Mouse (Mus musculus) 3134 (cell line): ENCODE results near the gene Ndrg2.

ENCODE experiments used
- DNase-seq: peaks from one replicate; pipeline ENCODE4 v3.0.0-alpha.2; 2011; ENCODE audit warnings: low spot score; ENCODE audit not compliant: insufficient read length; ENCODE audit errors: extremely low read depth

Ndrg2 gene

GRCm38 (mm10) chr14:51913062-51913959 lies 647 bp downstream of the Ndrg2 start:
- no peak for DNase-seq

DNA sequence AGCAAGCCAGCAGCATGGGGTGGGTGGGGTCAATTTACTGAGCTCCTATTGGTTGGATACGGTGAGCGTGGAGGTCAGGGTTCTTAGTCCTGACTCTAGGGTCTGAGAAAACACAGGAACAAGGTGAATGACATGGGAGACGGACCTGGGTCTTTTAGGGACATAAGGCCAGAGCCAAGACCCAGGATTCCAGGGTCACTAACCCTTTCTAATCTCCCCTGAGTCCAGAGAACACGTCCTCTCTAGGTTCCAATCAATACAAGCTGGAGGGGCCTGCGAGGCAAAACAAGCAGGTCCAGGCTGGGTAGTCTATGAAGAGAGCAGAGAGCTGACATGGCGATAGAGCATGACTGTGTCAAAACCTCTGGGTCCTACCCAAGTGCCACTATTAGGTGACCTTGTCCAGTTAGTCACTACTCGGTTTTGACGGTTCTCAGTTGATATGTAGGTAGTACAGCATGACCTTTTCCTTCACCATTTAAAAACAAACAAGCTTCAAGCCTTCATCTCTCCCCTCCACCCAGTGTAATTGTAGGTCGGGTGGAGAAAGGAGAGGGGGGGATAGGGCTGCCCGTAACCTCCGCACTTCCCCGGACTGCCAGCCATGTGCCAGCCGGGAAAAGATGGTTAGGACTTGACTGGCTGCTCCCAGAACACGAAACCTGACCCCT lies 1.4 kb downstream of the Ndrg2 start:
- no peak for DNase-seq

DNA sequence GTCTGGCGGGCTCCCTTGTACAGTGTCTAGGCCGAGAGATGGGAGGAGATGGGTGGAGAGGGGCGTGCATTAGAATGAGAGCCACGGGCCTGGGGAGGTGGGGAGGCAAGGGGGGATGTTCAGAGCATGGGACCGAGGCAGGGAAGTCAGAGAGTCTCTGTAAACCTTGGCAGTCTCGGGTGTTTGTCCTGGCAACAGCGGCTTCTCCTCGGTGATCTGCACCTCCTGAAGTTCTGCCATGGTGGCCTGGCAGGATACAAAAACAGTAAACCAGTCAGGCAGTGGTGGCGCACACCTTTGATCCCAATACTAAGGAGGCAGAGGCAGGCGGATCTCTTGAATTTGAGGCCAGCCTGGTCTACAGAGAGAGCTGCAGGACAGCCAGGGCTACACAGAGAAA lies 2.7 kb downstream of the Ndrg2 start:
- no peak for DNase-seq

- no peak for DNase-seq
Measured at GRCm38 (mm10) chr14:51906102-51906501, 7.9 kb downstream of the Ndrg2 start.

- DNase-seq: no peak
Measured at GRCm38 (mm10) chr14:51904706-51905105, 9.3 kb downstream of the Ndrg2 start.

DNA sequence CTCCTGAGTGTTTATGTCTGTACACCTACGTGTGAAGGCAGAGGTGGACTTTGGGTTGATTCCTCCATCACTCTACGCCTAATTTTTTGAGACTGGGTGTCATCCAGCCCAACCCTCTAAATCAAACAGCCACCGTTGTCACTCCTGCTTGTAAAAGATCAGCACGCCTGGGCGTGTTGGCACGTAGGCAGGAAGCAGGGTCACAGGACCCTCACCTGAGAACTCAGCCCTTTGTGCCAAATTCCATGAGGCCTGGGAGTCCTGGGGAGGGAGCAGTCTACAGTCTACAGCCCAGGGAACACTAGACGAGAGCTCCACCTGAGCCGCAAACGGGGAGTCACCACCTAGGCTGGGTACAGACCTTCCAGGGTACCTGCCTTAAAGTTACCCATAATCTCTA lies 10.2 kb downstream of the Ndrg2 start:
- DNase-seq: no peak

DNA sequence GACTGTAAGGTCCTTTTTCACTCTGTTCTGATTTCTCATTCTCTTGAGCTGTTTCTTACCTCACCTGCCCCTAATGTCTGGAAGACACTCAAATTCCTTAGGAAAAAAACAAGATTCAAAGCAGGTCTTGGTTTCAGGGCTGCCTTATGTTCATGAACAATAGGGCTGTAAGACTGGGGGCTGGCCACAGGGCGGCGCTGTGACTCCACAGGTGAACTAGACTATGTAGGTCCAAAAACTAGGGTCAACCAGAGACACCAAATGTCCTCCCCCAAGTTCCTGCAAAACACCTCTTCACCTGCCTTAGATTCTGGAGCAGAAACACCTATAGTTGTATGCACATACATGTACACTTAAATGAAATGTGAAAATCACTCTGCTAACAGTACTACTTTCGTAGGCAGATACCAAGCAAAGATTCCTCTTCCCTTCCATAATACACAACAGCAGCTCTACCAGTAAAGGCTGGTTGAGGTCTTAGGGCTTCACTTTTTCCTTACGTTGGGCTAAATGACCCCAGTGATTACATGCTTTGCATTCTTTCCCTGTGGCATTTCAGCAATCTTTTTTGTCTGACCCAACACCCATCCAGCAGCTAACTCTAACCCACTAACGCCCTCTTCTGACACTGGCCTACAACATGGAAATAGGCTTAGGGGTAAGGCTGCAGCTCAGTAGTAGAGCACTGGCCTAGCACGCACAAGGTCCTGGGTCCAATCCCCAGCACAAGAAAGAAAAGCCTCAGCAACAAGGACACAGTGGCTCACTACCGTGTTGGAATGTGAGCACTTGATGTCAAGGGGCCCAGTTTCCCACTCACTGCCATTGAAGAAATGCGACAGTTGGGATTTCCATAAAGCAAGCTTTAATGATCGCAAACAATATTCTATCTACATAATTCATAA lies 10.9 kb downstream of the Ndrg2 start:
- no peak for DNase-seq

DNA sequence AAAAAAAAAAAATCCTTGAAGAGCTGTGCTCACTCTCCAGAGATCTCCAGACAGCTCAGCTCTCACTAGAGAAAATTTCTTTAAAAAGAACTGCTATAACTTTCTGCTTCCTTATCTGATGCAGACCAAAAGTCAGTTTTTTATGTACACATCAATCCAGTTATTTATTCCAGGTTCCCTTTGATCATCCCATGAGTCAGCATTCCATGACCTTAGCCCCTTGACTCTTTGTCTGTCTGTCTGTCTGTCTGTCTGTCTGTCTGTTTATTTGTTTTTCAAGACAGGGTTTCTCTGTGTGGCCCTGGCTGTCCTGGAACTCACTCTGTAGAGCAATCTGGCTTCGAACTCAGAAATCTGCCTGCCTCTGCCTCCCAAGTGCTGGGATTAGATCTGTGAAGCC lies 14.6 kb downstream of the Ndrg2 start:
- no peak for DNase-seq

DNA sequence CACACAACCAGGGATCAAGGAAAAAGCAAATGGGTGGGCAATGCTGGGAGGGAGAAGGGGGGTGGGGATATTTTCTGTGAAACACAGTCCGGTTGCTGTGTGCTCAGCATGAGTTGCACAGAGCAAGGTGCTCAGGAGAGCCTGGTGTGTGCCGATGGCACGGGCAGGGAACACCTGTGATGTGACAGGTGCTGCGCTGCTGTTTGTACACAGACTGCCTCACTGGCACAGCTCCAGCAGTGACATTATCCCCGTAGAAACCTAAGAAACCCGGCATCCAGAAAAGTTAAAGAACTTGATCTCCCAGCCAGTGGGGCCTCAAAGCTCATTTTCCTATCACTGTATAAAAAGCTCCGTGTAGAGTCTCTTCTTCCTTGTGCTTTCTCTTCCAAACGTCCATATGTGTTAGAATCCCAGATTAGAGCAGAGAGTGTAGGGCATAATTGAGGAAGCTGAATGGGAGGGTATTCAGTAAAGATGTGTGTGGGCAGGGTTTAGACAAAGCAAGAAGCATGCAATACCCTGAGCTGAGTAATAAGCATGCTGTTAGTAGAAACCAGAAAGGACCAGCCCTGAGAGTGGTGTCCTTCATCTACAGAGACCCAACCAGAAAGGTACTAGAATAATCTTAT lies 17.3 kb downstream of the Ndrg2 start:
- DNase-seq: no peak

- DNase-seq: no peak
Measured at GRCm38 (mm10) chr14:51896019-51896418, 17.9 kb downstream of the Ndrg2 start.

- DNase-seq: no peak
Measured at GRCm38 (mm10) chr14:51895071-51895470, 18.9 kb downstream of the Ndrg2 start.

- DNase-seq: no peak
Measured at GRCm38 (mm10) chr14:51893809-51894208, 20.1 kb downstream of the Ndrg2 start.

- no peak for DNase-seq
Measured at GRCm38 (mm10) chr14:51893094-51893794, 20.7 kb downstream of the Ndrg2 start.

DNA sequence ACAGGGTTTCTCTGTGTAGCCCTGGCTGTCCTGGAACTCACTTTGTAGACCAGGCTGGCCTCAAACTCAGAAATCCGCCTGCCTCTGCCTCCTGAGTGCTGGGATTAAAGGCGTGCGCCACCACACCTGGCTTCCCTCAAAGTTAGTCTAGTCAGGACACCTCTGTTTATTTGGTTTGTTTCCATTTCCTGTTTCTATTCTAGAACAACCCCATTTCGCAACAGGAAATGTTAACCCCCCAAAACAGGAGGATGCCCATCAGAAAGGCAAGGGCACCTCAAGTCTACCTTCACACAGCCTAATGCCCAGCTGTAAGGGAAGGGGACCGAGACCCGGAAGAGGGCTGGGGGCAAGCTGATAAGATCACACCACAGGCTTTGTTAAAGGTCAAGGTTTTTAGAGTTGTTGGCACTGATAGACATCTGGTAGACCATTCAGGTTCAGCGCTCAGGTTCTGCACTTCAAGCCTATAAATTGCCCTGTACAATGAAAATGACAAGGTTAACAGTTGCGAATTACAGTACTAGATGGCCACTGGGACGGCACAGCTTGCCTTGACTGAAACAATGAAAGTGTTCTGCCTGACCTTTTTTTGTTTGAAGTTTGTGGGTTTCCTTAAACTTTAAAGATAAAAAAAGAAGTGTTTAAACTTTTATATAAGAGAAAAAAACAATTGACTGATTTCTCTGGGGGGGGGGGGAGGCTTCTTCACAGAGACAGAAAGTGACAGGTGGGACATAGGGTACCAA lies 21.6 kb downstream of the Ndrg2 start, which contains the start of gene Slc39a2:
TSS of gene Slc39a2 (plus strand) at position 699 of the 749 bp plus-strand sequence.
- no peak for DNase-seq

- no peak for DNase-seq
Measured at GRCm38 (mm10) chr14:51889833-51890232, 24.1 kb downstream of the Ndrg2 start.

GRCm38 (mm10) chr14:51886051-51886450 lies 27.9 kb downstream of the Ndrg2 start:
- DNase-seq: no peak

DNA sequence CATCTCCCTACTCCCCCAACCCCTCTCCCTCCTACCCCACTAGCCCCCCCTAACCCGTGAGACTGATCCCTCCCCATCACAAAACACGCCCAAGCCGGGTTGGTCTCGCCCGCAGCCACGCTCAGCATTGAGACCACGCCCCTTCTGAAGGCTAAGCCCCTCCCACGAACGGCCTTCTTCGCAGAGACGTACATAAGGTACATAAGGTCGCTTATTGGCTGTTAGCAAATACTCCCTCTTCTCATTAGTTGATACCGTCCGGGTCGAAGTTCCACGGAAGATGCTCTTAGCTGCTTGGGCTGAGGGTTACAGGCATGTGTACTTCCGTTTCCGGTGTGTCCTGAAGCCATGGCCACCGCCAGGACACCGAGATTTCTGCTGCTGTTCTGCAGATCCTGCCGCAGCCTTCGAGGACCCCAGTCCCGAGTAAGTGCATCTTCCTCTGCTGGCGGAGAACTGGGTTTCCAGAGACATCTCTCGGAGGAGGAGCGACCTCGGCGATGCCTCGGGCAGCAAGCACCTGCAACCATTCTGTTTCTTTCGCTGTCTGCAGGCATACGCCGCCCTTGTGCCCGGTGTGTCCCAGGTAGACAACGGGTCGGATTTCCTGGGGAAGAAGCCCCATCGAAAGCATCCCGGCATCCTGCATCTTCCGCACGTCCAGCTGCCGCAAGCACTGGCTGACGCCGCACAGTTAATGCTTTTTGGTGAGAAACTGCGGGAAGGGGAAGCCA lies 29.2 kb downstream of the Ndrg2 start, which contains the start of gene Mettl17:
TSS of gene Mettl17 (plus strand) at position 245 of the 734 bp plus-strand sequence.
- DNase-seq: peak; percentile 93

DNA sequence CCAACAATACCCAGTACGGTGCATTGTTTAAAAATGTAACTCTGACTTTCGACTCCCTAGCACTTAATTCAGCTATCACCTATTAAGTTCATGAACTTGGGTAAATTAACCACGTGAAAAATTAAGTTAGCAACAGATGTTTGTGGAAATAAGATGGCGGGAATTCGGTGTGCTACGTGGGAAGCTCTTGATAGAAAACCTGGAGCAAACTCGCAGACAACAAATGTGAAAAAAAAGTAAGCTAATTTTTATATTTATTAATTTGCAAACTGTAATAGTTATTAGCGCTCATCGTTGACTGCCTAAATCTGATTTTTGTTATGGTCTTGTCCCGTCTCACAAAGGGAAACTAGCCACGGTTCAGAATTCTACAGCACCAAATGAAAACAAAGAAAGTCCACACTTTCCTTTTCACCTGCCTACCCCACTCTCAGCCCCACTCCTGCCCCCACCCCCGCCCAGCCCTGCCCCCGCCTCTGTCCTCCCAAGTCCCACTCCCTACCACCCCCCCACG lies 29.9 kb downstream of the Ndrg2 start:
- no peak for DNase-seq
